Mouse (Mus musculus) left cerebral cortex, adult 2 months (tissue): ENCODE data around the gene Surf2. TPM values are rescaled to one million over a fixed set of nuclear protein-coding genes. Genes with fewer than 3 reads are reported as not detected.

Experiments used
- DNase-seq, 2 experiments: peaks; one replicate each; pipeline ENCODE4 v3.0.0; 2021 to 2022; ENCODE audit warnings: low spot score in 2 of 2, mixed read lengths in 1 of 2; ENCODE audit errors: extremely low spot score in 1 of 2
- H3K27ac ChIP-seq: fragments of 200-600 bp; 2 replicates; pipeline ENCODE4 v1.8.1; 2022
- H3K4me3 ChIP-seq: fragments of 200-600 bp; 2 replicates; pipeline ENCODE4 v1.8.1; 2022
- CTCF ChIP-seq: fragments of 200-600 bp; IDR thresholded peaks from 2 replicates; pipeline ENCODE4 v1.8.1; 2022; ENCODE audit warnings: antibody characterized with exemption, mild to moderate bottlenecking, moderate library complexity
- intact Hi-C: fragments of 180-260 bp; cut with DNase I; formaldehyde crosslinking; loops from one replicate; pipeline ENCODE4 v1.15.1; 2025
- total RNA-seq, 2 experiments: library from RNA; stranded (reverse); gene quantifications; 2 replicates each; pipeline ENCODE4 v1.2.3; 2021

Gene Surf2
- total RNA-seq, 2 experiments from 2014 or later, result 37.8 to 37.9 TPM

GRCm38 (mm10) chr2:26967262-26967661, 51.1 kb downstream of the Surf2 start:
- Histone ChIP-seq H3K27ac (no peak overlapping the region), H3K4me3 (no peak overlapping the region)
- TF ChIP-seq CTCF, result peak; percentile 5
- intact Hi-C loops, result no loop called here
- DNase-seq, result no peak

Other genes starting within 250 kb of the Surf2 start
- gene Lcn4, start 245.1 kb upstream of the Surf2 start, total RNA-seq, result not detected
- not detected for gene Abo, start 51.4 kb upstream of the Surf2 start, total RNA-seq
- gene Surf6, start 13.5 kb upstream of the Surf2 start, total RNA-seq, result 10 to 100 TPM; 25.4 to 27.3 TPM
- 10 to 100 TPM; 44.5 to 46.6 TPM for gene Med22, start 5.7 kb upstream of the Surf2 start, total RNA-seq
- 100 to 1,000 TPM; 208 to 232 TPM for gene Rpl7a, start 5.6 kb upstream of the Surf2 start, total RNA-seq
- 10 to 100 TPM; 96.6 to 97.2 TPM for gene Surf1, start 163 bp downstream of the Surf2 start, total RNA-seq
- 10 to 100 TPM; 46.6 to 50.0 TPM for gene Surf4, start 17.6 kb downstream of the Surf2 start, total RNA-seq
- gene Stkld1, start 17.7 kb downstream of the Surf2 start, total RNA-seq, result under 1 TPM in 1 of 2 experiments, not detected in 1; 0.37 TPM
- 10 to 100 TPM; 60.1 to 69.6 TPM for gene Rexo4, start 48.0 kb downstream of the Surf2 start, total RNA-seq
- 1 to 10 TPM; 1.8 to 2.3 TPM for gene Adamts13, start 57.0 kb downstream of the Surf2 start, total RNA-seq
- 10 to 100 TPM; 46.3 to 48.2 TPM for gene Cacfd1, start 93.6 kb downstream of the Surf2 start, total RNA-seq
- gene Slc2a6, start 111.6 kb downstream of the Surf2 start, total RNA-seq, result 10 to 100 TPM; 28.9 to 29.1 TPM
- under 1 TPM in 1 of 2 experiments, not detected in 1; 0.75 TPM for gene Mymk, start 155.8 kb downstream of the Surf2 start, total RNA-seq
- 10 to 100 TPM; 16.2 to 21.4 TPM for gene Adamtsl2, start 163.0 kb downstream of the Surf2 start, total RNA-seq
- gene Fam163b, start 226.1 kb downstream of the Surf2 start, total RNA-seq, result 100 to 1,000 TPM; 103 to 109 TPM
- under 1 TPM; 0.23 to 0.30 TPM for gene Dbh, start 248.9 kb downstream of the Surf2 start, total RNA-seq